Mouse (Mus musculus) CH12.LX (cell line): ENCODE measurements around the gene Ttc7. TPM values are rescaled to one million over a fixed set of nuclear protein-coding genes. Genes with fewer than 3 reads are reported as not detected.

Experiments
- DNase-seq: peaks from one replicate; pipeline ENCODE4 v3.0.0-alpha.2; 2013; ENCODE audit errors: extremely low read depth
- H3K27ac ChIP-seq: 2 replicates; pipeline ENCODE4 v1.5.1; 2012; ENCODE audit warnings: low read depth, mild to moderate bottlenecking, control low read depth, moderate library complexity; ENCODE audit not compliant: insufficient read depth
- H3K27me3 ChIP-seq: replicated peaks from 2 replicates; pipeline ENCODE3; 2012; ENCODE audit warnings: inconsistent platforms
- H3K36me3 ChIP-seq, 2 experiments: replicated peaks in 1 of 2; 2 replicates each; pipeline versions ENCODE3 to v1.6.1; 2012; ENCODE audit warnings: inconsistent platforms in 1 of 2, low read length in 1 of 2, mild to moderate bottlenecking in 1 of 2, mixed read lengths in 1 of 2, moderate library complexity in 1 of 2; ENCODE audit not compliant: control insufficient read depth in 1 of 2, insufficient read depth in 1 of 2
- H3K4me1 ChIP-seq, 2 experiments: 2 replicates each; pipeline ENCODE4 v1.6.1; 2012; ENCODE audit warnings: inconsistent platforms in 1 of 2, moderate library complexity in 1 of 2; ENCODE audit not compliant: insufficient read depth in 2 of 2, control insufficient read depth in 1 of 2
- H3K4me2 ChIP-seq: 2 replicates; pipeline ENCODE4 v1.6.1; 2012; ENCODE audit warnings: low read depth, mild to moderate bottlenecking, control low read depth; ENCODE audit not compliant: poor library complexity, insufficient read depth, severe bottlenecking
- H3K4me3 ChIP-seq, 3 experiments: fragments of 150-350 bp in 1 of 3; sonication (generic) in 1 of 3; replicated peaks in 1 of 3; 2 replicates each; pipeline versions ENCODE3 to v1.5.1; 2011 to 2012; ENCODE audit warnings: low read depth in 2 of 3, low read length in 2 of 3, mild to moderate bottlenecking in 2 of 3, moderate library complexity in 2 of 3, control low read depth in 1 of 3, improper control_type of control experiment in 1 of 3, inconsistent platforms in 1 of 3, mixed read lengths in 1 of 3; ENCODE audit not compliant: poor library complexity in 1 of 3
- H3K79me2 ChIP-seq: replicated peaks from 2 replicates; pipeline ENCODE4 v1.6.1; 2012; ENCODE audit warnings: mild to moderate bottlenecking, moderate library complexity; ENCODE audit not compliant: control insufficient read depth, poor library complexity, insufficient read depth, severe bottlenecking; ENCODE audit errors: extremely low read depth
- H3K9ac ChIP-seq: 2 replicates; pipeline ENCODE4 v1.6.1; 2012; ENCODE audit warnings: low read depth, mild to moderate bottlenecking, control low read depth, moderate library complexity; ENCODE audit not compliant: insufficient read depth
- H3K9me3 ChIP-seq: replicated peaks from 2 replicates; pipeline ENCODE3; 2012; ENCODE audit warnings: low read length, inconsistent platforms, mixed read lengths
- BHLHE40 ChIP-seq: IDR thresholded peaks from 2 replicates; pipeline ENCODE4 v1.6.1; 2011; ENCODE audit warnings: mild to moderate bottlenecking, low read depth, low read length, improper control_type of control experiment
- CHD2 ChIP-seq: IDR thresholded peaks from 2 replicates; pipeline ENCODE4 v1.6.1; 2011; ENCODE audit warnings: low read length, improper control_type of control experiment
- CTCF ChIP-seq, 2 experiments: IDR thresholded peaks in 1 of 2; conservative IDR thresholded peaks in 1 of 2; 2 replicates each; pipeline ENCODE4 v1.5.1; 2011 to 2012; ENCODE audit warnings: low read depth in 2 of 2, low read length in 2 of 2, improper control_type of control experiment in 1 of 2, inconsistent platforms in 1 of 2, mild to moderate bottlenecking in 1 of 2, moderate library complexity in 1 of 2
- ELF1 ChIP-seq: IDR thresholded peaks from 2 replicates; pipeline ENCODE4 v1.6.1; 2014; ENCODE audit warnings: low read depth, mild to moderate bottlenecking, inconsistent platforms, low read length, improper control_type of control experiment
- EP300 ChIP-seq: IDR thresholded peaks from 2 replicates; pipeline ENCODE4 v1.6.1; 2011; ENCODE audit warnings: low read length, improper control_type of control experiment
- ETS1 ChIP-seq: conservative IDR thresholded peaks from 2 replicates; pipeline ENCODE4 v1.6.1; 2012; ENCODE audit warnings: low read depth, mild to moderate bottlenecking, inconsistent platforms, low read length, improper control_type of control experiment, moderate library complexity
- GABPA ChIP-seq: IDR thresholded peaks from 2 replicates; pipeline ENCODE4 v1.6.1; 2012; ENCODE audit warnings: low read depth, low read length, improper control_type of control experiment, inconsistent platforms; ENCODE audit not compliant: insufficient replicate concordance
- IRF4 ChIP-seq: IDR thresholded peaks from 2 replicates; pipeline ENCODE4 v1.6.1; 2014; ENCODE audit warnings: low read depth, mild to moderate bottlenecking, inconsistent platforms, low read length, improper control_type of control experiment
- JUN ChIP-seq: IDR thresholded peaks from 2 replicates; pipeline ENCODE4 v1.6.1; 2011; ENCODE audit warnings: low read depth, mild to moderate bottlenecking, low read length, improper control_type of control experiment, moderate library complexity; ENCODE audit not compliant: insufficient read depth
- KAT2A ChIP-seq: IDR thresholded peaks from 2 replicates; pipeline ENCODE4 v1.6.1; 2012; ENCODE audit warnings: low read length, improper control_type of control experiment, inconsistent platforms; ENCODE audit not compliant: insufficient replicate concordance
- MEF2A ChIP-seq: IDR thresholded peaks from 2 replicates; pipeline ENCODE4 v1.6.1; 2014; ENCODE audit warnings: low read depth, mild to moderate bottlenecking, inconsistent platforms, low read length, improper control_type of control experiment, borderline replicate concordance
- MYC ChIP-seq: IDR thresholded peaks from 2 replicates; pipeline ENCODE4 v1.6.1; 2011; ENCODE audit warnings: low read depth, mild to moderate bottlenecking, improper control_type of control experiment, low read length
- NELFE ChIP-seq: IDR thresholded peaks from 2 replicates; pipeline ENCODE4 v1.6.1; 2011; ENCODE audit warnings: low read depth, low read length, improper control_type of control experiment
- RCOR1 ChIP-seq: conservative IDR thresholded peaks from 2 replicates; pipeline ENCODE4 v1.6.1; 2012; ENCODE audit warnings: low read depth, mild to moderate bottlenecking, inconsistent platforms, low read length, improper control_type of control experiment
- SIN3A ChIP-seq: IDR thresholded peaks from 2 replicates; pipeline ENCODE4 v1.6.1; 2012; ENCODE audit warnings: low read length, improper control_type of control experiment, inconsistent platforms
- TBP ChIP-seq: conservative IDR thresholded peaks from 2 replicates; pipeline ENCODE4 v1.6.1; 2011; ENCODE audit warnings: low read depth, low read length, improper control_type of control experiment
- TCF12 ChIP-seq: IDR thresholded peaks from 2 replicates; pipeline ENCODE4 v1.6.1; 2014; ENCODE audit warnings: low read depth, mild to moderate bottlenecking, inconsistent platforms, low read length, improper control_type of control experiment
- USF1 ChIP-seq: IDR thresholded peaks from 2 replicates; pipeline ENCODE4 v1.6.1; 2014; ENCODE audit warnings: low read depth, mild to moderate bottlenecking, inconsistent platforms, low read length, improper control_type of control experiment
- USF2 ChIP-seq: conservative IDR thresholded peaks from 2 replicates; pipeline ENCODE4 v1.6.1; 2011; ENCODE audit warnings: low read depth, low read length, improper control_type of control experiment
- ZKSCAN1 ChIP-seq: IDR thresholded peaks from 2 replicates; pipeline ENCODE4 v1.6.1; 2012; ENCODE audit warnings: low read depth, inconsistent platforms, low read length, improper control_type of control experiment, borderline replicate concordance
- ZMIZ1 ChIP-seq: IDR thresholded peaks from 2 replicates; pipeline ENCODE4 v1.6.1; 2012; ENCODE audit warnings: low read depth, mild to moderate bottlenecking, inconsistent platforms, low read length, improper control_type of control experiment
- dilution Hi-C: fragments of 300-500 bp; cut with MboI; formaldehyde crosslinking; loops from 2 replicates; pipeline ENCODE4 v1.14.3; 2020; ENCODE audit warnings: low sequenced_read_pairs; ENCODE audit not compliant: extremely low pct_unique_long_range_greater_than_20kb, extremely low pct_ligation_motif_present
- in situ Hi-C: fragments of 300-500 bp; cut with MboI; formaldehyde crosslinking; loops from 3 replicates; pipeline ENCODE4 v1.14.3; 2019; ENCODE audit warnings: low sequenced_read_pairs, low pct_ligation_motif_present, low pct_unique_long_range_greater_than_20kb, mixed read lengths
- polyA plus RNA-seq: library from polyadenylated mRNA; unstranded; fragments of >175 nt; gene quantifications from 2 replicates; pipeline ENCODE4 v1.2.1, GENCODE M21; 2012; ENCODE audit warnings: low read depth; ENCODE audit not compliant: insufficient read length
- total RNA-seq, 2 experiments: library from RNA; depleted of rRNA; stranded (reverse); fragments of 300-350 nt in 1 of 2; fragments of >200 nt in 1 of 2; gene quantifications; 2 replicates each; pipeline ENCODE4 v1.2.3; 2012 to 2014

Ttc7 gene
- total and polyA plus RNA-seq, 3 experiments: 6.2 to 16.4 (median 12.8) TPM

DNA sequence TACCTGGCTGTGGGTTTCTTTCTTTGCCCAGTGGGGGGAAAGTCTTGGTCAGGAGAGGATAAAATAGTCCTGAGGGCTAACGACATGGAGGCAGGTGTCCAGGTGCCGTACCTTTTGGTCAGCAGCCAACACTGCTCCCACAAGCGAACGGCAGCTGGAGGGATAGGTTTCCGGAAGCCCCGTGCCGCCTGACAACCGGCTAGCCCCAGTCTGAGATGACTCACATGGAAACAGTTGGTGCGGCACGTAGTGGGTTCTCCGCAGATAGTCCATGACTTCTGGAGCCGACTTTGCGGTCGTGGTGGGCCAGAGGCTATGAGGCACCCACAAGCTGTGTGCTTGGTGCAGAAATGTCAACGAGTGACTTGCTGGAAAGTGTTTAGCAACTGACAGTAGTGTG, 81.4 kb downstream of the Ttc7 start:
- dilution Hi-C loops (no loop called here), in situ Hi-C loops (no loop called here)
- no peak overlapping the region for H3K9ac ChIP-seq
- H3K27me3 ChIP-seq: no peaks in the 10 kb centered on the region
- no peaks in the 10 kb centered on the region for H3K79me2 ChIP-seq
- H3K4me2 ChIP-seq: no peak overlapping the region
- H3K27ac ChIP-seq: no peak overlapping the region
- H3K9me3 ChIP-seq: peaks cover 4% of the 10 kb centered on the region
- DNase-seq: no peak
- H3K4me3 ChIP-seq: no peak overlapping the region
- peaks cover 0 to 50% of the 10 kb centered on the region in 2 experiments for H3K36me3 ChIP-seq
- TF ChIP-seq ZMIZ1 (no peak), BHLHE40 (peak; percentile 88), ETS1 (peak; percentile 77), TCF12 (peak; percentile 27; the same call in 1 of the 2 replicates)
- TF ChIP-seq, all 38 proteins: peak for 3
- peaks cover 3 to 29% of the 10 kb centered on the region in 2 experiments; a peak in 3 of 4 replicates for H3K4me1 ChIP-seq

DNA sequence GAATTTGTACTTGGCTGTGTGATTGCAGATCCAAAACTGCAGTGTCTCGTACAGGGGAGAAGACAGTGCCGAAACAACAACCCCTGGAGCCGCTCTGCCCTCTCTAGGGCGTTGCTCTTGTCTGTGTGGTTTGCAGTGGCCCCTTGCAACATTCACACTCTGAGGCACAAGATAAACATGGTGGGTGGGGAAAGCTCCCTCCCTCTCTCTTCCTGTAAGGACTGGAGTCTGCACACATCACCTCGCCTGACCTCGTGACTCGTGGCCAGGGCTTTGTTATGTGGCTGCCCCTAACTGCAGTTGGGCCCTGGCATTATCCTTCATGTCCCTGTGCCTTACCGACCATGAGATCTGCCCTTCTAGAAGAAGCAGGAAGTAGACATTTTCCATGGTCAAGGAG, 82.6 kb downstream of the Ttc7 start:
- no peak overlapping the region for H3K4me3 ChIP-seq

DNA sequence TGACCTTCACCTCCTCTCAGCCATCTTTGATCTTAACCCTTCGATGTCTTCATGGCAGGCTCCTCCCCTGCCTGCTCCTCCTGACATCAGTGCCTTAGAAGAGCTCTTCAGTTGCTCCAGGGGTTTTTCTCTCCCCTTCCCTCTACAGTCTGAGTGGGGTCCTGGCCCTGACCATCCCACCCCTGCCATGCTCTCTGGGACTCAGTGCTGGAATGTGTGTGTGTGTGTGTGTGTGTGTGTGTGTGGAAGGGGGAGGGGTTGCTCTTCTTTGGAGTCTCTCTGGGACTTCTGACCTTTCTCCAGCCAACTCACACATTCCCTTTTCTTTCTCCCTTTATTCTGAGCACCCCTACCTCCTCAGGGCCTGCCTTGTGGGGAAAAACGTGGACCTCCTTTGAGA, 83.8 kb downstream of the Ttc7 start:
- no peak for DNase-seq
- Histone ChIP-seq H3K9ac (no peak overlapping the region), H3K4me1 (peaks cover 3 to 33% of the 10 kb centered on the region in 2 experiments; a peak in 3 of 4 replicates), H3K4me3 (no peak overlapping the region), H3K4me2 (no peak overlapping the region), H3K9me3 (peaks cover 4% of the 10 kb centered on the region), H3K36me3 (peaks cover 0 to 45% of the 10 kb centered on the region in 2 experiments), H3K27ac (no peak overlapping the region), H3K79me2 (no peaks in the 10 kb centered on the region), H3K27me3 (no peaks in the 10 kb centered on the region)
- dilution Hi-C loops (no loop called here), in situ Hi-C loops (no loop called here)
- TF ChIP-seq MEF2A: no peak

More for the DNA sequence above, 82.6 kb downstream of the Ttc7 start:
- H3K36me3 ChIP-seq: peaks cover 0 to 46% of the 10 kb centered on the region in 2 experiments
- no peak overlapping the region for H3K9ac ChIP-seq
- H3K4me1 ChIP-seq: peaks cover 3 to 29% of the 10 kb centered on the region in 2 experiments; a peak in 3 of 4 replicates
- no peak for DNase-seq
- H3K27ac ChIP-seq: no peak overlapping the region
- no peaks in the 10 kb centered on the region for H3K79me2 ChIP-seq
- peaks cover 4% of the 10 kb centered on the region for H3K9me3 ChIP-seq
- TF ChIP-seq KAT2A (no peak), MEF2A (no peak), GABPA (no peak), ZKSCAN1 (no peak), CTCF (conservative IDR thresholded peaks at IDR 0.05 in 1 of 2, IDR thresholded peaks at IDR 0.05 in 1 of 2; ENCODE audit: low read depth in 2 of 2, low read length in 2 of 2) (no peak), JUN (no peak), ELF1 (no peak), SIN3A (no peak), RCOR1 (no peak), USF2 (no peak), EP300 (no peak), MYC (no peak), USF1 (no peak), IRF4 (no peak), NELFE (no peak), CHD2 (no peak), TBP (no peak)
- H3K27me3 ChIP-seq: no peaks in the 10 kb centered on the region
- dilution Hi-C loops (no loop called here), in situ Hi-C loops (no loop called here)
- no peak overlapping the region for H3K4me2 ChIP-seq
